Mouse (Mus musculus) testis, adult 2 months (tissue): ENCODE measurements around the gene Adamtsl1. TPM values are rescaled to one million over a fixed set of nuclear protein-coding genes. Genes with fewer than 3 reads are reported as not detected.

ENCODE experiments used
- H3K27ac ChIP-seq: fragments of 200-500 bp; 2 replicates; pipeline ENCODE4 v1.5.1; 2012; ENCODE audit warnings: low read depth, low read length; ENCODE audit not compliant: control insufficient read depth, insufficient read depth
- H3K27me3 ChIP-seq: fragments of 200-500 bp; 2 replicates; pipeline ENCODE4 v1.6.1; 2012; ENCODE audit warnings: mild to moderate bottlenecking, low read length, moderate library complexity; ENCODE audit not compliant: control insufficient read depth, insufficient read depth
- H3K36me3 ChIP-seq: fragments of 200-500 bp; 2 replicates; pipeline ENCODE4 v1.6.1; 2012; ENCODE audit warnings: mild to moderate bottlenecking, low read length; ENCODE audit not compliant: control insufficient read depth, insufficient read depth
- H3K4me1 ChIP-seq: fragments of 200-500 bp; 2 replicates; pipeline ENCODE4 v1.6.1; 2012; ENCODE audit warnings: low read length; ENCODE audit not compliant: control insufficient read depth, insufficient read depth
- H3K4me3 ChIP-seq: fragments of 200-500 bp; 2 replicates; pipeline ENCODE4 v1.5.1; 2012; ENCODE audit warnings: low read depth, mild to moderate bottlenecking, low read length, moderate library complexity, mixed read lengths; ENCODE audit not compliant: control insufficient read depth
- CTCF ChIP-seq: fragments of 200-500 bp; IDR thresholded peaks from 2 replicates; pipeline ENCODE4 v1.5.1; 2012; ENCODE audit warnings: low read depth, mild to moderate bottlenecking, inconsistent platforms, low read length, moderate library complexity; ENCODE audit not compliant: control insufficient read depth, insufficient read depth, insufficient replicate concordance
- POLR2A ChIP-seq: fragments of 200-500 bp; IDR thresholded peaks from 2 replicates; pipeline ENCODE4 v1.6.1; 2012; ENCODE audit warnings: low read depth, mild to moderate bottlenecking, inconsistent platforms, low read length, moderate library complexity; ENCODE audit not compliant: control insufficient read depth
- polyA plus RNA-seq: library from polyadenylated mRNA; depleted of rRNA; stranded (reverse); fragments of >200 nt; gene quantifications from 2 replicates; pipeline ENCODE4 v1.2.3, GENCODE M21; 2012

Gene Adamtsl1
- polyA plus RNA-seq, 1 experiment: 5.2 TPM

DNA sequence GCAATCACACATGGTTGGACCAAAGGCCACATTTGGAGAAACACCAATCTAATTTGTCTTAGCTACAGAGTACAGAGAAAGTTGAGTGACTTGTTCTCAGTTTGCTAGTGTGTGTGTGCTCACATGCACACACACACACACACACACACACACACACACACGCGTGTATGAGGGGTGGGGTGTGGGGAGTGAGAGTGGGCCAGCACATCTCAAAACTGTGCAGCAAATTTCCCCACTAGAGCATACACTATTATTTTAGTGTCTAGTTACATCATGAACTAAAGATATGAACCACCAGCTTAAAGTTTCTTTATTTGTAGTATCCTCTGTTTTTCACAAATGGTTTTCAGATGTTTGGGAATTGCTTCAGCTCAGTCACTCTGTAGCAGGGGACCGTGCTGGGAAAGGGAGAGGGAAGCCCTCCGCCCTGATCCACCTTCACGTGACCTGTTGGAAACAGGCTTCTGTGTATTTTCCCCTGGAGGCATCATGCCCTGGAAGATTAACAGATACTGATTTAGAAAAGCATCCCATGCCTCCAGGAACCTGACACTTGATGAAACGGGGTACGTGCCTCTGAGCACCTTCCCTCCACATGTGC, 13.1 kb downstream of the Adamtsl1 start:
- no peaks in the 10 kb centered on the region for H3K36me3 ChIP-seq
- H3K27ac ChIP-seq: no peak overlapping the region
- no peaks in the 10 kb centered on the region for H3K27me3 ChIP-seq
- H3K4me1 ChIP-seq: no peaks in the 10 kb centered on the region
- H3K4me3 ChIP-seq: no peak overlapping the region
- no peak for TF ChIP-seq POLR2A
- TF ChIP-seq CTCF: no peak

DNA sequence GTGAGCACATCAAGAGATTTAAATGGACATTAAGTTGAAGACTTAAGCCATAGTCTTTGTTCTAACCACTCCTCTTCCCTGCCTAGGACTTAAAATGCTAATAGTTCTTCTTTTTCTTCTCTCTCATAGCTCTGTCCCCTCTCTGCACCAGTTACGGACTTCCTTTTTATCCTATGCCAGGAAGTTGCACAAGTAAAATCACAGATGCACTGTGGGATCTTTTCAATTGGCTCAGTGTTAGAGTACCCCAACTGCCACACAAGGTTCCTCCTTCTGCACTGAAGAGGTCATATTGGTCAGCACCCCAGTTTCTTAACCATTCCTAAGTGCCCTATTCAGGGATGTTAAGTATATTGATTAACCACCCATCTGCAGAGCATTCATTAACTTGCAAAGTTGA, 15.9 kb downstream of the Adamtsl1 start:
- Histone ChIP-seq H3K4me3 (no peak overlapping the region), H3K36me3 (no peaks in the 10 kb centered on the region), H3K27me3 (no peaks in the 10 kb centered on the region), H3K4me1 (no peaks in the 10 kb centered on the region), H3K27ac (no peak overlapping the region)
- TF ChIP-seq POLR2A: no peak
- no peak for TF ChIP-seq CTCF

GRCm38 (mm10) chr4:85539677-85540076, 25.7 kb downstream of the Adamtsl1 start:
- Histone ChIP-seq H3K4me3 (no peak overlapping the region), H3K4me1 (no peaks in the 10 kb centered on the region), H3K36me3 (no peaks in the 10 kb centered on the region), H3K27me3 (no peaks in the 10 kb centered on the region), H3K27ac (no peak overlapping the region)
- TF ChIP-seq CTCF (no peak), POLR2A (no peak)

- Histone ChIP-seq H3K36me3 (no peaks in the 10 kb centered on the region), H3K27me3 (no peaks in the 10 kb centered on the region), H3K4me3 (no peak overlapping the region), H3K4me1 (no peaks in the 10 kb centered on the region), H3K27ac (no peak overlapping the region)
- no peak for TF ChIP-seq CTCF
- TF ChIP-seq POLR2A: no peak
These were observed 29.2 kb downstream of the Adamtsl1 start for GRCm38 (mm10) chr4:85543221-85543620.

- TF ChIP-seq CTCF: no peak
- no peak for TF ChIP-seq POLR2A
- H3K4me1 ChIP-seq: no peaks in the 10 kb centered on the region
- H3K36me3 ChIP-seq: no peaks in the 10 kb centered on the region
- H3K27ac ChIP-seq: no peak overlapping the region
- H3K27me3 ChIP-seq: no peaks in the 10 kb centered on the region
- H3K4me3 ChIP-seq: no peak overlapping the region
These were observed 40.7 kb downstream of the Adamtsl1 start for GRCm38 (mm10) chr4:85554696-85555095.

GRCm38 (mm10) chr4:85559753-85560152, 45.8 kb downstream of the Adamtsl1 start:
- H3K27ac ChIP-seq: no peak overlapping the region
- no peaks in the 10 kb centered on the region for H3K36me3 ChIP-seq
- H3K27me3 ChIP-seq: no peaks in the 10 kb centered on the region
- H3K4me3 ChIP-seq: no peak overlapping the region
- TF ChIP-seq CTCF: no peak
- no peak for TF ChIP-seq POLR2A
- H3K4me1 ChIP-seq: no peaks in the 10 kb centered on the region

DNA sequence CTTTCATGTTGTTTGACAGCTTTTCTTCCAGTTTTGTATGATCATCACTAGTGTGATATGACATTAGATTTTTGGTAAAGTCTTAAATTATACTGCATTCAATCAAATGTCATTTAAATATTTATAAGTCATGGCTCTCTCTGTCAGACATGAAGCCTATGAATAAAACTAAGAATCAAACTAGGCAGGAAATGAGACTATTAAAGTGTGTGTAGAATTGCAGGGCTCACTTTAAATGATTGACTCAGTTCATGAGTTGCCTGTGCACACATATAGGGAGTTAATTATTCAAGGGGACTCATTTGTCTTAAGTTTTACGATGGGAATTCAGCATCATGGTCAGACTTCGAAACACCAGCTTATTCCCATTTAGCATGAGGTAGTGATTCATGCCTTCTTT, 71.5 kb downstream of the Adamtsl1 start:
- H3K27ac ChIP-seq: no peak overlapping the region
- H3K27me3 ChIP-seq: no peaks in the 10 kb centered on the region
- no peaks in the 10 kb centered on the region for H3K4me1 ChIP-seq
- no peaks in the 10 kb centered on the region for H3K36me3 ChIP-seq
- no peak for TF ChIP-seq POLR2A
- no peak for TF ChIP-seq CTCF
- H3K4me3 ChIP-seq: no peak overlapping the region

DNA sequence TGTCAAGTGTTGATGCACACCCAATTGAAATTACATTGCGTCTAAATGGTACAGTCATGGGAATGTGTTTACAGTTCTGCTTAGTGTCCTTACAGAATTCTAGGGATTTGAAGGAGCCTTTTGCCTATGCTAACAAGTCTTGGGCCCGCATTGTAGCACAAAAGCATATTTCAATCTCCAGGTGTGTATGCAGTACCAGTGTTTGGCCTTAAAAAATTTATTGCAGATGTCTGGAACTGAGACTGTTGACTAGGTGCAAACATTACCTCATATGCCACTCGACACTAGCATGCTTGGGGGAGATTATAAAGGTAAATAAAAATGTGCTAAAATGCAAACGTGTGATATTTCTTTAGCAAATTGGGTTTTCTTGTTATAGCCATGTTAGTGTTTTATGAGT, 75.0 kb downstream of the Adamtsl1 start:
- Histone ChIP-seq H3K27ac (no peak overlapping the region), H3K36me3 (no peaks in the 10 kb centered on the region), H3K4me1 (no peaks in the 10 kb centered on the region), H3K4me3 (no peak overlapping the region), H3K27me3 (no peaks in the 10 kb centered on the region)
- no peak for TF ChIP-seq POLR2A
- TF ChIP-seq CTCF: no peak
